Mouse (Mus musculus) spleen, adult 18-20 months (tissue): ENCODE measurements around the gene Srbd1.

ENCODE experiments used
- DNase-seq, 2 experiments: peaks; one replicate each; pipeline ENCODE4 v3.0.0; 2022; ENCODE audit warnings: mixed read lengths in 2 of 2

Gene Srbd1

GRCm38 (mm10) chr17:85975077-85975476, 169.9 kb downstream of the Srbd1 start:
- no peak for DNase-seq

DNA sequence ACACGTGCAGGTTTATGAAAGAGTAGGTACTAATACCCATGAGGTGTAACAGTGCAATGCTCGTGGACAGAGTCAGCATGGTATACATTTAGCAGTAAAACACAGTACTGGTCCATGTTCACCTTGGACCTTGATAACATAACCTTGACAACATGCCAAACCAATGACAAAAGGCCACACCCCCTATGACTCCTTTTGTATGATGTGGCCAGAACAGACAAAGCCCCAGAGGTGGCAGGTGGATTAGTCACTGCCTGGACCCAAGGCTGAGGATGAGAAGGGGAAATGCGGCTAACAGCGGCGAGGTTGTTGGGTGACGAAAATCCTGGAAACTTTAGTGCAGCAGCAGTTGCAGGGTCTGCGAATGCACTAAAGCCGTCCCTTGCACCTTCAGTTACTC, 170.4 kb downstream of the Srbd1 start:
- no peak for DNase-seq

DNA sequence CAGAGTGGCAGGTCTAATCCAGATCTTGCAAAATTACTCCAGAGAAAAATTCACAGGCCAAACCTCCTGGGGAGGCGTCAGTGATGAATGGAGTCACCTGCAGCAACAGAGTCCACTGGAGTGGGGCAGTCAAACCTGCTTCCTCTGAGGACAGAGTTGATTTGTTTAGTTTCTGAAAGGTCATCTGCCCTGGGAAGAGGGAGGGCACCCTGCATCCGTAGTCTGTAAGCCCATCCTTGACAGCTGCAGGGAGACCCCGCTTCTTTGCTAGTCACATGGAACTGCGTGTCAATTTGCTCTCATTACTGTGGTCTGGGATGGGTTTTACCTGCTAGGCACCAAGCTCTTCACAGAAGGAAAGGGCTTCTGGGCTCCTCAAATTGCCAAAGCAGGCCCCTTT, 173.9 kb downstream of the Srbd1 start:
- DNase-seq = no peak

- DNase-seq = no peak
Measured at GRCm38 (mm10) chr17:85961653-85962052, 183.3 kb downstream of the Srbd1 start.

GRCm38 (mm10) chr17:85951771-85952170, 193.2 kb downstream of the Srbd1 start:
- no peak for DNase-seq

DNA sequence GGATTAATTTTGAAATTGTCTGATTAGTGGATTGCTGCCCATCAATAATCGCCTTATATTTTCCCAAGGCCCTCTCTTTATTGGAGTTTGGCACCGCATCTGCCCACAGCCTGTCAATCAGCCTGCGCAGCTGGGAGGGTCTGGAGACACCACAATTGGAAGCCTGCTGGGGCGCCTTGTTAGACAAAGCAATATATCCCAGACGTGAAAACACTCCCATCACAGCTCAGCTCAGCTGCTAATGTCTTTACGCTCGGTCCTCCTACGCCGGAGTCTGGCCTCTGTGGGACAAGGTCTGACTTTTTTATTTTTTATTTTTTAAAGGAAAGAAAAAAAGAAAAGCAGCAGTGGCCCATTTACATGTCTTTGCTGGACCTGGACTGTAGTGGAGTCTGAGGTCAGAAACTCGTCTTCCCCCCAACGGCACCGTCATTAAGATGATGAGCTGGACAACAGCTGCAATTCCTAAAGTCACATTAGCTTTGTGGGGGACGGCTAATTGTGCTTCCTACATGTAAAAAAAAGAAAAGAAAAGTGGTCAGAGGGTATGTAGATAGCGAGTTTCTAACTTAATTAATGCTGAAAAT, 195.0 kb downstream of the Srbd1 start:
- DNase-seq = no peak

- no peak for DNase-seq
Measured at GRCm38 (mm10) chr17:85948911-85949909, 195.8 kb downstream of the Srbd1 start.

DNA sequence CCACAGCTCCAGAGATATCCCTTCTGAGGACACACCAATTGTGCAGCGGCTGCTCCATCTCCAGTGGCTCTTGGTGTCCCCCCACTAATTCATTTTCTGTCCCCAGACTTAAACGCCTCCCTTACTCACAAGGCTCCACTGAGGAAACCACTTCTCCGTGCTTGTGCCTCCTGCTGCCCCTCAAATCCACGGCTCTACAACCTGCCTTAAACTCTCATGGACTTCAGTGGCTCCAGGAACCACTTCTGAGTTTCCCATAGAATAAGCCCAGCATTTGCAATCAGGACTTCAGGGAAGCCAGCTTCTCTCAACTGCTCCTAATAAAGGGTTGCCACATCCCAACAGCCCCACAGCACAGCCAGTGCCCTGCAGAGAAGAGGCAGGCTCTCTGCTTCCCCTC, 200.2 kb downstream of the Srbd1 start:
- DNase-seq = no peak

DNA sequence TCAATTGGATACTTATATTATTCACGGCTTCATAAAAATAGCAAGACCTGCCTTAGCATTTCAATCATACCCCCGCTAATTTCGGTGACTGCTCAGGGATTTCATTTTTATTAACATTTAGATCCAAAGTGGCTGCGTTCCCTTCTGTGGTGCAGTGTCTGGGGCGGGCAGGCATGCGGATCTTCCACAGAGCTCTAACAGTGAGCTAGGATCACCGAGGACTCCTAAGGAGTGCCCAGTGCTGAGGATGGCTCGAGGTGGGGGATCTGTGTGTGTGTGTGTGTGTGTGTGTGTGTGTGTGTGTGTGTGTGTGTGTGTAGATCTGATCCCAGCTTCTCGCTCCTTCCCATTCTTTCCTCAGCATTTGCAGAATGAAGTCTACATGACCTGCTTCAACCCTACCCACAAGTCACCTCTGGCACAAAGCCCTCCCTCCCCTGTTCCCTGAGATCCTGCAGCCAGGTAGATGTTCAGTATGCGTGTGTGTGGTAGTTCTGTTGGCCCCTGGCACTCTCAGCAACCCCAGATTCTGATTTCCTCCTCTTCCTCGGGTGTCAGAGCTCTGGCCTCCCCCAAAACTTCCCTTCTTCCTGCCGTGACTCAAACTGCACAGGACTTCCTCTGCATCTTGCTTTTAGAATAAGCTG, 200.9 kb downstream of the Srbd1 start:
- no peak for DNase-seq

DNA sequence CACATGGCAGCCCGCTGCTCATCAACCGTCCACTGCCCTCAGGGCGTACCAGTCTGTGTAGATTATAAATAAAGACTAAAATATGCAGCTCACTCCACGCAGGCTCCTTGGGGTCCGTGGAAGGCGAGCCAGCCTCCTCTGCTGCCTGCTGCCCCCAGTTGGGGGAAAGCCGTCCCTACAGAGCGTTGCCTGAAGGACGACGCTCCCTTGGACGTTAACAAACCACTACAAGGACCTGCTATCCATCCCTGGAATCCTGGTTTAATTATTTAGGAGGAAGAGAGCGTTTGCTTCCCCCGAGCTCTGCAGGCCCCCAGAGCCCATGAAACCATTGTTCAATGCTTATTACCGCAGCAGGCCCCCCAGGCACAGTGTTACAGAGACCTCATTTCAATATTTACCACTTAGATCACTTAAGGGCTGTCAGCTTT, 201.4 kb downstream of the Srbd1 start:
- DNase-seq = no peak

DNA sequence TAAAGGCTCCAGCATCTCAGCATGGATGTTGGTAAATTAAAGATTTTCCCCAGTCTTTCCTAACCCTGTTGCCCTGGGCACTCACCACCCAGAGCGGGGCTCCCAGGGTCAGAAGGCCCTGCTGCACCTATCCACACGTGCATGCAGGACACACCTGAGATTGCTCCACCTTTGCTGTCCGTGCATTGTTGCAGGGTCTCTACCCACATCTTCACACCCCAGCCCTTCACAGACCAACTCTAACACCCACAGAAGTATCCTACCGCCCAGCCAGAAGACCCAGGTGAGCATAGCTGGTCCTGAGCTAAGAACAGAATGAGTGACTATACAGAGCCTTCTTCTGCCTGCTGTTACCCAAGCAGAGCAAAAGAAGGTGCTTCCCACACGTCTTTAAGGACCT, 201.9 kb downstream of the Srbd1 start:
- no peak for DNase-seq

DNA sequence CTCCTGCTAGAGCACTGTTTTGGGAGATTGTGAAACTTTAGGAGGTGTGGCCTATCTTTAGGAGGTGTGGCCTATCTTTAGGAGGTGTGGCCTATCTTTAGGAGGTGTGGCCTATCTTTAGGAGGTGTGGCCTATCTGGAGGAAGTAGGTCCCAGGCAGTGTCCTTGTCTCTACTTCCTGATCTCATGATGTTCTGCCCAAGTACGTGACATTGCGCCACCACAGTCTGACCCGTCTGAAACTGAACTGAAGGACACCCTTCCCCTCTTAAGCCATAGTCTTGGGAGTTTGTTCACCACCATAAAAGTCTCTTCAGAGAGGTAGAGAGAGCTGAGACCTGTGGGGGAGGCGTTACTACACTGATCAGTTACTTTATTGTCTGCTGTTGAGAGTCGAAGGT, 202.9 kb downstream of the Srbd1 start:
- DNase-seq = no peak

DNA sequence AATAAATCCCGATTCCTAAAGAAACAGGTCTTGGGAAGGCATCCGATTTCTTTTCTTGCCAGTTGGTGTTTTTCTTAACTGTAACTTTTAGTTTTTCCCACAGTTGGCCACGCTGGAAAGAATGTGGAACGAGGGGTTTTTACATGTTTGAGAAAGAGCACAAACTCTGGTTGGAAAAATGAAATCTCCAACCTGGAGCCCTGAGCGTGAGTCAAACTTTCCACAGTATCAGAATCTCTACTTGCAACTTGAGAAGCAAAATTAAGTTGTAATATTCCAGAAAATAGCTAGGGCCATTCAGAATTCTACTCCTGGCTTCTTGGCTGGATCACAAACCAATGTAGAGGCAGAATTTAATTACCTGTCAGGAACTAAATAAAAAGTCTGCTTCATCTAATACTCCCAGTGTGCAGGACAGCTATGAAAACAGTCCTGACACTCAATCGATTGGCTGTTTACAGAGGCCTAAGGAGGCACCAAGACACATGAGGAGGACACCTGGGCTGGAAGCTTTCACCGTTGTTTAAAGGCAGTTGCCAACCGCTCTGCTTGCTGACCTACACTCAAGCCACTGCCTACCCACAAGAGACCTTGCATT, 203.7 kb downstream of the Srbd1 start:
- no peak for DNase-seq

DNA sequence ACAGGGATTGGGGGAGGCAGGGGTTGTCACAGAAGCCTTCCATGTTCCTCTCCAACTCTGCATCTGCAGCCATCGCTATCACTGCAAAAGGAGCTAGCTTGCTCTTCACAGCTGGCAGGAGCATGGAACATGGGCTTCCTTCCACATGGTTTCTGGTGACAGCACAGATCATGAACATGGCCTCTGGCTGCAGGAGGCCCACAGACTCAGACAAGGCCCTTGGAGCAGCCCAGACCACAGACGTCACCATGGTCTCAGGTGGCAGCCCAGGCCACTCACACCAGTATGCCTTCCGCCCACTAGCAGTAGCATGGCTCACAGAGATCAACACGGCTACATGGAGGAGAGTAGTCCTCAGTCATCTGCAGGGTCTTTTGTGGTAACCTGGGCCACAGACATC, 207.8 kb downstream of the Srbd1 start:
- no peak for DNase-seq

DNA sequence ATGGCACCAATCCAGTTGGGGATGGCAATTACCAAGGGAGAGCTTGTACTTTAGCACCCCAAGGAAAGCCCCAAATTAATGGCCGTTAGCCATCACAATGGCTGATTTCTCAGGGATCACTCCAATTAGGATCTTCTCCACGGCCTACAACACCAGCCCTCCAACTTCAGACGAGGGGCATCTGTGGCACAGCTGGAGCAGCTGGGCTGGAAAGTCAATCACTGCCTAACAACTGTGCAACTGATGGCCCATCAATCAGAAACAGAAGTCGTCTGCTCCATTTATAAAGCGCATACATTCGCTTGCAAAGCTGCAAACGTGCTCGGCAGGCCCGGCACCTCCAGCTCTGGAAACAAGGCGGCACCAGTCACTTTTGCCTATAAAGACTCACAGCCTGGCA, 209.7 kb downstream of the Srbd1 start:
- no peak for DNase-seq
